Comparison of ENCODE assay signal across 21 mouse cellular contexts in the genomic region with DNA sequence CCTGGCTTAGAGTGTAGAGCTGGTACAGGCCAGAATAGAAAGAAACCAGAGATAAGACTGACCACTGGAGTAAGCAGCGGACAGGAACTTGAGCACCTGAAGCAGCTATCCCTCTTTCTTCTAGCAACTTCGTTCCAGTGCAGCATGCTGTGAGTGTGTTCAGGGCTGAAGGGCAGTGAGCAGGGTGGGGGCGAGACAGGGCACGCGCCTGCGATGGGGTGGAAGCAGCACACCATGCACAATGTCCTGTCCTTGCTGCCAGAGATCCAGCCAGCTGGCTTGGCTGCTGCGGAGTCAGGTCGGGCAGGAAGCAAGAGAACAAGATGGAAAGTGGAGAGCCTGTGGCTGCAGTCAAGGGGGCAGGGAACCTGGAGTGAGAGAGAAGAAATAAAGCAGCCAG. TPM values are rescaled to one million over a fixed set of nuclear protein-coding genes. Genes with fewer than 3 reads are reported as not detected.
"Had no signal": no experiment of that assay in that cellular context is flagged by ENCODE, and none has a peak within 500 bp of the region (broad histone marks: within the 10 kb centered on the region; RNA-seq: fewer than 3 reads in every experiment).

No protein-coding gene starts in this region.

- H3K4me3 ChIP-seq: midbrain, embryonic 10.5 days; midbrain, embryonic 12.5 days; myocyte; neural tube, embryonic 13.5 days; neural tube, embryonic 15.5 days had no signal

- H3K9me3 ChIP-seq: midbrain, embryonic 10.5 days; midbrain, embryonic 12.5 days; neural tube, embryonic 13.5 days; neural tube, embryonic 15.5 days had no signal

- DNase-seq: lung, adult 18-20 months; lung, embryonic 14.5 days; lung, postnatal 10 days; lung, postnatal 4 days; midbrain, embryonic 14.5 days; retina, postnatal 1 day; right cerebral cortex, adult 18-20 months; right cerebral cortex, postnatal 25 days; right cerebral cortex, postnatal 4 days; spleen, adult 18-20 months; thymus, adult 18-20 months; thymus, postnatal 14 days; thymus, postnatal 36 days had no signal

- H3K36me3 ChIP-seq: midbrain, embryonic 10.5 days; midbrain, embryonic 12.5 days; neural tube, embryonic 13.5 days; neural tube, embryonic 15.5 days had no signal

- H3K4me2 ChIP-seq: lung, embryonic 14.5 days; midbrain, embryonic 12.5 days; neural tube, embryonic 13.5 days; neural tube, embryonic 15.5 days had no signal

- ATAC-seq: midbrain, embryonic 16.5 days had no signal

- H3K9ac ChIP-seq: lung, embryonic 14.5 days; midbrain, embryonic 12.5 days; neural tube, embryonic 13.5 days; neural tube, embryonic 15.5 days had no signal

- H3K27me3 ChIP-seq: midbrain, embryonic 12.5 days; neural tube, embryonic 13.5 days; neural tube, embryonic 15.5 days had no signal

- H3K4me1 ChIP-seq: midbrain, embryonic 10.5 days; midbrain, embryonic 12.5 days; neural tube, embryonic 13.5 days; neural tube, embryonic 15.5 days had no signal

- H3K27ac ChIP-seq: midbrain, embryonic 10.5 days; midbrain, embryonic 12.5 days; neural tube, embryonic 13.5 days; neural tube, embryonic 15.5 days had no signal

RNA-seq across cellular contexts. Expression of gene Slc5a7, which starts 59.4 kb away (rescaled TPM):
- total RNA-seq: megakaryocyte-erythroid progenitor cell, adult 5-6 weeks had no signal
- polyA plus RNA-seq: liver, embryonic 16.5 days had no signal
